Mouse (Mus musculus): Measurements from ENCODE around the gene Panx3.

GRCm38 (mm10) chr9:37716150-37716549 lies 47.1 kb upstream of the Panx3 start, which contains the start of gene Olfr160:
- no peak for TF ChIP-seq TAL1 (IDR thresholded peaks at IDR 0.05; ENCODE audit: low read length)
- no peak for TF ChIP-seq GATA1 (IDR thresholded peaks at IDR 0.05; ENCODE audit: low read length)
